Mouse (Mus musculus) common myeloid progenitor, adult 5-6 weeks (primary cell): ENCODE data around the gene Tmem156. TPM values are rescaled to one million over a fixed set of nuclear protein-coding genes. Genes with fewer than 3 reads are reported as not detected.

Experiments used
- ATAC-seq: replicated peaks from 2 replicates; pipeline ENCODE4 v1.8.0; 2016; ENCODE audit warnings: low read depth, mild to moderate bottlenecking, moderate TSS enrichment, inconsistent platforms; ENCODE audit not compliant: poor library complexity, severe bottlenecking
- total RNA-seq: library from RNA; stranded (forward); fragments of 200-1000, 187-1606 nt; gene quantifications from 2 replicates; pipeline ENCODE4 v1.2.3, GENCODE M21; 2017

Tmem156 gene
- total RNA-seq, 1 experiment from 2014 or later: 9.6 TPM

- peak; percentile 20; the same call in 1 of the 2 replicates for ATAC-seq
These were observed 9.3 kb upstream of the Tmem156 start for GRCm38 (mm10) chr5:65101209-65101608.

- ATAC-seq: no peak
These were observed 8.1 kb upstream of the Tmem156 start for GRCm38 (mm10) chr5:65100002-65100401.

GRCm38 (mm10) chr5:65097457-65097856 lies 5.5 kb upstream of the Tmem156 start:
- no peak for ATAC-seq

GRCm38 (mm10) chr5:65096805-65097204 lies 4.9 kb upstream of the Tmem156 start:
- no peak for ATAC-seq

GRCm38 (mm10) chr5:65096082-65096481 lies 4.2 kb upstream of the Tmem156 start:
- no peak for ATAC-seq

- no peak for ATAC-seq
These were observed 3.1 kb upstream of the Tmem156 start for GRCm38 (mm10) chr5:65094902-65095545.

GRCm38 (mm10) chr5:65093769-65094168 lies 1.8 kb upstream of the Tmem156 start:
- ATAC-seq: no peak

GRCm38 (mm10) chr5:65091184-65091858 lies 611 bp downstream of the Tmem156 start:
- peak; percentile 85 for ATAC-seq

GRCm38 (mm10) chr5:65089707-65090106 lies 2.2 kb downstream of the Tmem156 start:
- ATAC-seq: no peak

GRCm38 (mm10) chr5:65086522-65086921 lies 5.4 kb downstream of the Tmem156 start:
- no peak for ATAC-seq

GRCm38 (mm10) chr5:65081836-65082235 lies 10.1 kb downstream of the Tmem156 start:
- ATAC-seq: no peak

GRCm38 (mm10) chr5:65079881-65080280 lies 12.1 kb downstream of the Tmem156 start:
- ATAC-seq: no peak

- no peak for ATAC-seq
These were observed 13.9 kb downstream of the Tmem156 start for GRCm38 (mm10) chr5:65078081-65078480.

- ATAC-seq: no peak
These were observed 15.2 kb downstream of the Tmem156 start for GRCm38 (mm10) chr5:65076748-65077147.

GRCm38 (mm10) chr5:65076087-65076486 lies 15.8 kb downstream of the Tmem156 start:
- ATAC-seq: peak; percentile 62

GRCm38 (mm10) chr5:65074693-65075092 lies 17.2 kb downstream of the Tmem156 start:
- ATAC-seq: no peak

GRCm38 (mm10) chr5:65073247-65073646 lies 18.7 kb downstream of the Tmem156 start:
- no peak for ATAC-seq

- no peak for ATAC-seq
These were observed 20.2 kb downstream of the Tmem156 start for GRCm38 (mm10) chr5:65071689-65072118.

GRCm38 (mm10) chr5:65069872-65070271 lies 22.1 kb downstream of the Tmem156 start:
- no peak for ATAC-seq

- ATAC-seq: no peak
These were observed 23.8 kb downstream of the Tmem156 start for GRCm38 (mm10) chr5:65068166-65068565.

- ATAC-seq: no peak
These were observed 28.7 kb downstream of the Tmem156 start for GRCm38 (mm10) chr5:65063266-65063665.

- ATAC-seq: no peak
These were observed 29.7 kb downstream of the Tmem156 start for GRCm38 (mm10) chr5:65062236-65062635.
